Comparison of ENCODE assay signal across 25 mouse cellular contexts in the genomic region with DNA sequence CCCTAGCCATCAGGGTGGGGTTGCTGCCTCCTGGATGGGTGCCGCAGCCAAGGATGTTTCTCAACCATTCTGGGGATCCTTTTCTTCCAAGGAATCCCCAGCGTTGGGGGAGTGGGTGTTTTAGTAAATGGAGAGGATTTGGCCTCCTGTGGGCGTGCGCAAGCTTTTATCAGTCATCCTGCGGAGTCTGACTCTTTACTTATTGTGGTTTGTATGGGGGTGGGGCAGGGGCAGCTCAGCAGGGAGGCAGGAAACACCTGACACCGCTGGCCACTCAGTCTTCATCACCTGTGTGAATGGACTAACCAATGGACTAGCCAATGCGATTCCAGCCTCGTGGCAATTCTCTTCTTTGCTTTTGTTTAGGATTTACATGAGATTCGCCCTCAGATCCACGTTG. TPM values are rescaled to one million over a fixed set of nuclear protein-coding genes. Genes with fewer than 3 reads are reported as not detected.
A peak's percentile ranks its signal among the peaks of the same experiment; 100 is the strongest.
DNase-seq lines count a peak whose midpoint lies in the region; ATAC-seq and TF ChIP-seq lines count a peak whose summit lies in the region.
"Had no signal": no experiment of that assay in that cellular context is flagged by ENCODE, and none has a peak within 500 bp of the region (broad histone marks: within the 10 kb centered on the region; RNA-seq: fewer than 3 reads in every experiment).

No protein-coding gene starts in this region.

- H3K4me1 ChIP-seq in kidney, adult 2 months (ENCODE audit: control insufficient read depth, insufficient read depth, low read length): peaks cover 51% of the 10 kb centered on the region
- H3K4me1 ChIP-seq in lung, embryonic 16.5 days (replicated peaks; ENCODE audit: control insufficient read depth, insufficient read depth, low read length): peaks cover 33% of the 10 kb centered on the region
- peaks cover 3% of the 10 kb centered on the region; the same call in 1 of the 2 replicates for H3K4me1 ChIP-seq in stomach, postnatal 0 days (replicated peaks; ENCODE audit: control insufficient read depth, insufficient read depth)
- H3K4me1 ChIP-seq in forebrain, embryonic 16.5 days (replicated peaks; ENCODE audit: control insufficient read depth, insufficient read depth, low read length): no peaks in the 10 kb centered on the region
- H3K4me1 ChIP-seq: hindbrain, embryonic 12.5 days had no signal

- H3K4me3 ChIP-seq in kidney, adult 2 months (ENCODE audit: insufficient read depth, low read depth, low read length): no peak overlapping the region
- no peak overlapping the region for H3K4me3 ChIP-seq in lung, embryonic 16.5 days (ENCODE audit: low read length)
- H3K4me3 ChIP-seq in stomach, postnatal 0 days (ENCODE audit: low read depth, low read length): no peak overlapping the region
- H3K4me3 ChIP-seq in forebrain, embryonic 16.5 days (replicated peaks; ENCODE audit: low read length): no peak overlapping the region
- H3K4me3 ChIP-seq: forebrain, embryonic 15.5 days; heart, embryonic 13.5 days; hindbrain, embryonic 12.5 days; limb, embryonic 10.5 days; liver, embryonic 15.5 days; midbrain, embryonic 10.5 days; myocyte had no signal

- H3K27me3 ChIP-seq in kidney, adult 2 months (replicated peaks; ENCODE audit: control insufficient read depth, insufficient read depth, low read length): no peaks in the 10 kb centered on the region
- no peaks in the 10 kb centered on the region for H3K27me3 ChIP-seq in lung, embryonic 16.5 days (ENCODE audit: control insufficient read depth, insufficient read depth, low read depth, low read length)
- no peaks in the 10 kb centered on the region for H3K27me3 ChIP-seq in stomach, postnatal 0 days (ENCODE audit: control insufficient read depth, insufficient read depth, low read length)
- no peaks in the 10 kb centered on the region for H3K27me3 ChIP-seq in forebrain, embryonic 16.5 days (replicated peaks; ENCODE audit: control insufficient read depth, insufficient read depth, low read length)

- TF ChIP-seq EP300 in stomach, postnatal 0 days (optimal IDR thresholded peaks at IDR 0.05): no peak

- no peaks in the 10 kb centered on the region for H3K9me3 ChIP-seq in lung, embryonic 16.5 days (ENCODE audit: control insufficient read depth, low read length)
- no peaks in the 10 kb centered on the region for H3K9me3 ChIP-seq in stomach, postnatal 0 days (ENCODE audit: control insufficient read depth, low read length)
- H3K9me3 ChIP-seq in forebrain, embryonic 16.5 days (ENCODE audit: control insufficient read depth, low read length): no peaks in the 10 kb centered on the region
- H3K9me3 ChIP-seq: forebrain, embryonic 15.5 days; heart, embryonic 13.5 days; hindbrain, embryonic 12.5 days; limb, embryonic 10.5 days; liver, embryonic 15.5 days; midbrain, embryonic 10.5 days had no signal

- no peak for ATAC-seq in lung, embryonic 16.5 days (ENCODE audit: low read depth)
- ATAC-seq in common myeloid progenitor, adult 5-6 weeks (replicated peaks; ENCODE audit: low read depth, poor library complexity, severe bottlenecking): 0 out of 2 replicates have a peak, but pooled peaks have one; percentile 36
- no peak for ATAC-seq in stomach, postnatal 0 days (ENCODE audit: low FRiP score, low TSS enrichment)
- ATAC-seq in forebrain, embryonic 16.5 days: no peak
- ATAC-seq: activated CD4-positive, CD25-positive, alpha-beta regulatory T cell, adult 4 months; CD4-positive, CD25-positive, alpha-beta regulatory T cell, adult 4 months; forebrain, embryonic 15.5 days; midbrain, embryonic 16.5 days had no signal

- 67% methylated on average over 10 of the region's 10 CpGs for WGBS in kidney, adult 2 months
- WGBS in lung, embryonic 16.5 days: 16% methylated on average over 10 of the region's 10 CpGs
- WGBS in stomach, postnatal 0 days: 26% methylated on average over 10 of the region's 10 CpGs
- 15% methylated on average over 10 of the region's 10 CpGs for WGBS in forebrain, embryonic 16.5 days

- no peak for TF ChIP-seq CTCF in kidney, adult 2 months (conservative IDR thresholded peaks at IDR 0.05; ENCODE audit: insufficient read depth, insufficient read length, low read depth, low read length)
- TF ChIP-seq CTCF in stomach, postnatal 0 days (IDR thresholded peaks at IDR 0.05; ENCODE audit: low read depth): no peak

- DNase-seq in kidney, adult 2 months: no peak
- no peak for DNase-seq in kidney, adult 9 months
- DNase-seq in lung, postnatal 10 days: no peak
- peak; percentile 47 for DNase-seq in stomach, postnatal 0 days (ENCODE audit: low spot score)
- no peak for DNase-seq in adipocyte (ENCODE audit: low spot score)
- DNase-seq: cerebellum, adult 18-20 months; cerebellum, postnatal 25 days; gastrocnemius, postnatal 10 days; liver; thymus, postnatal 14 days had no signal

- TF ChIP-seq POLR2A in kidney, adult 2 months (IDR thresholded peaks at IDR 0.05; ENCODE audit: low read depth, low read length): no peak

- 0 out of 2 replicates have a peak overlapping the region, but pooled peaks have one; percentile 15 for H3K4me2 ChIP-seq in lung, embryonic 16.5 days (ENCODE audit: low read depth, low read length)
- H3K4me2 ChIP-seq in stomach, postnatal 0 days (replicated peaks; ENCODE audit: low read depth): no peak overlapping the region
- H3K4me2 ChIP-seq in forebrain, embryonic 16.5 days (ENCODE audit: low read length): no peak overlapping the region
- H3K4me2 ChIP-seq: forebrain, embryonic 15.5 days; hindbrain, embryonic 12.5 days; liver, embryonic 15.5 days had no signal

- H3K27ac ChIP-seq in kidney, adult 2 months (ENCODE audit: insufficient read depth, low read depth, low read length): peak overlapping the region; percentile 72
- peak overlapping the region; percentile 94 for H3K27ac ChIP-seq in lung, embryonic 16.5 days (ENCODE audit: low read length)
- H3K27ac ChIP-seq in stomach, postnatal 0 days (replicated peaks): peak overlapping the region; percentile 79; the same call in 1 of the 2 replicates
- H3K27ac ChIP-seq in forebrain, embryonic 16.5 days (ENCODE audit: low read length): no peak overlapping the region
- H3K27ac ChIP-seq: forebrain, embryonic 15.5 days; hindbrain, embryonic 12.5 days; limb, embryonic 10.5 days; liver, embryonic 15.5 days; macrophage; midbrain, embryonic 10.5 days had no signal

- H3K9ac ChIP-seq in lung, embryonic 16.5 days (ENCODE audit: low read length): 0 out of 2 replicates have a peak overlapping the region, but pooled peaks have one; percentile 14
- no peak overlapping the region for H3K9ac ChIP-seq in stomach, postnatal 0 days (ENCODE audit: low read length)
- H3K9ac ChIP-seq in forebrain, embryonic 16.5 days (replicated peaks; ENCODE audit: low read depth, low read length): no peak overlapping the region
- H3K9ac ChIP-seq: forebrain, embryonic 15.5 days; hindbrain, embryonic 12.5 days; liver, embryonic 15.5 days had no signal

- no peaks in the 10 kb centered on the region for H3K36me3 ChIP-seq in kidney, adult 2 months (ENCODE audit: control insufficient read depth, insufficient read depth, low read length)
- no peaks in the 10 kb centered on the region for H3K36me3 ChIP-seq in lung, embryonic 16.5 days (ENCODE audit: control insufficient read depth, insufficient read depth, low read length)
- H3K36me3 ChIP-seq in stomach, postnatal 0 days (ENCODE audit: control insufficient read depth, insufficient read depth, low read length): no peaks in the 10 kb centered on the region
- H3K36me3 ChIP-seq in forebrain, embryonic 16.5 days (ENCODE audit: control insufficient read depth, insufficient read depth): no peaks in the 10 kb centered on the region
- H3K36me3 ChIP-seq: forebrain, embryonic 15.5 days; heart, embryonic 13.5 days; hindbrain, embryonic 12.5 days; limb, embryonic 10.5 days; liver, embryonic 15.5 days; midbrain, embryonic 10.5 days had no signal

RNA-seq across cellular contexts. Expression of gene Sh3tc1, which starts 0.9 kb away (rescaled TPM):
- 35.1 and 40.1 TPM in 2 replicates for polyA plus RNA-seq in kidney, adult 2 months (2012; rRNA removed)
- 15.3 and 16.8 TPM in 2 replicates for polyA plus RNA-seq in lung, embryonic 16.5 days (2015; fragmentation: Nextera tagmentation; extraction: Ambion mirVana)
- total RNA-seq in common myeloid progenitor, adult 5-6 weeks (2017): 3.9 and 8.5 TPM in 2 replicates
- 2.8 and 3.2 TPM in 2 replicates for polyA plus RNA-seq in stomach, postnatal 0 days (2015; fragmentation: Nextera tagmentation; extraction: Ambion mirVana)
- 2.3 and 2.8 TPM in 2 replicates for polyA plus RNA-seq in forebrain, embryonic 16.5 days (2015; fragmentation: Nextera tagmentation; extraction: Ambion mirVana)
- total RNA-seq: MEL had no signal

RNA-seq across cellular contexts. Expression of gene Ablim2, which starts 17.0 kb away (rescaled TPM):
- polyA plus RNA-seq in kidney, adult 2 months (2012; rRNA removed): 5.8 and 7.5 TPM in 2 replicates
- 0.77 and 1.5 TPM in 2 replicates for polyA plus RNA-seq in lung, embryonic 16.5 days (2015; fragmentation: Nextera tagmentation; extraction: Ambion mirVana)
- total RNA-seq in common myeloid progenitor, adult 5-6 weeks (2017): not detected in 2 replicates
- polyA plus RNA-seq in stomach, postnatal 0 days (2015; fragmentation: Nextera tagmentation; extraction: Ambion mirVana): 1.3 and 1.5 TPM in 2 replicates
- 9.4 and 16.3 TPM in 2 replicates for polyA plus RNA-seq in forebrain, embryonic 16.5 days (2015; fragmentation: Nextera tagmentation; extraction: Ambion mirVana)
- total RNA-seq: MEL had no signal
